Mouse (Mus musculus) lung, adult 18-20 months (tissue): ENCODE data around the gene Ftl1.

Experiments
- DNase-seq, 2 experiments: peaks; one replicate each; pipeline ENCODE4 v3.0.0; 2022; ENCODE audit warnings: mixed read lengths in 2 of 2

Gene Ftl1

GRCm38 (mm10) chr7:45412421-45412820, 47.3 kb downstream of the Ftl1 start:
- DNase-seq, result no peak

- no peak for DNase-seq
These were observed 50.1 kb downstream of the Ftl1 start for GRCm38 (mm10) chr7:45409497-45410163.

DNA sequence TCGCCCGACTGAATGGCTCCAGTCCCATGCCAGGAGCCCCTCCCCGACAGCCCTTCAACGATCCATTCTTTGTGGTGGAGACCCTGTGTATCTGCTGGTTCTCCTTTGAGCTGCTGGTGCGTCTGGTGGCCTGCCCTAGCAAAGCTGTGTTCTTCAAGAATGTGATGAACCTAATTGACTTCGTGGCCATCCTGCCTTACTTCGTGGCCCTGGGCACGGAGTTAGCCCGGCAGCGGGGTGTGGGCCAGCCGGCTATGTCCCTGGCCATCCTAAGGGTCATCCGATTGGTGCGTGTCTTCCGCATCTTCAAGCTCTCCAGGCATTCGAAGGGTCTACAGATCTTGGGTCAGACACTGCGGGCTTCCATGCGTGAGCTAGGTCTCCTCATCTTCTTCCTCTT, 50.7 kb downstream of the Ftl1 start:
- DNase-seq, result no peak

DNA sequence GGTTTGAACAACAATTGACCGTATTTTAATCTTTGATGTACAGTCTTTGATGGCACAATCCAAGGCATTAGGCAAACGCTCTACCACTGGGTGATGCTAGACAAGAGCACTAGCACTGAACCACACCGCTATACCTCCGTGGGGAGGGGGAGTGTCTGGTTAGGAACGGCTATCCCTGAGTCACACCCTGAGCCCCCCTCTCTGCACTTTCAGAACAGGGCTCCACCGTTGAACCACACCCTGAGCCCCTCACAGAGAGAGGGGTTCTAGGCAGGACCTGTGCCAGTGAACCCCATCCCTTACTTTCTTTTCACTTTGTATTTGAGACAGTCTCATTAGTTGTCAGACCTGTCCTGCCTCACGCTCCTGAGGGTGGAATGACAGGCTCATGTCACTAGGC, 51.3 kb downstream of the Ftl1 start:
- no peak for DNase-seq
